Mouse (Mus musculus) stomach, postnatal 0 days (tissue): Measurements from ENCODE around the gene Rpl32.

Experiments used
- CTCF ChIP-seq: IDR thresholded peaks from 2 replicates; pipeline ENCODE4 v1.5.1; 2016; ENCODE audit warnings: antibody characterized with exemption, low read depth, mild to moderate bottlenecking, moderate library complexity
- EP300 ChIP-seq: optimal IDR thresholded peaks from 2 replicates; pipeline ENCODE3; 2016; ENCODE audit warnings: antibody characterized with exemption

DNA sequence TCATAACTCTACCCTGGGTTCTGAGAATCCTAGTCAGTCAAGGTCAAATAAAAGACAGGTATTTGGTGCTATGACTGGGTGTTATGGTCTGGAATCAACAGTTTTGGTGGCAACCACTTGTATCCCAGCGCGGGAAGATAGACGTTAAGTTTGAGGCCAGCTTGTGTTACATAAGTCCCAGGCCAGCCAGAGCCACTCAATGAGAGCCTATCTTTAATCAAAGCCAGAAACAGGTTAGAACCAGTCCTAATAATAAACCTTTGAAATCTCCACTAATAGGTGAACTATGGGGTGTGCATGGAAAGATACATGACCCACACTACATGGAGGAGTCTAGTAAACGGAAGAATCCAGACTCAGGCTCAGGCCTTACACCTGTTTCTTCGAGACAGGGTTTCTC lies 30.2 kb upstream of the Rpl32 start:
- TF ChIP-seq EP300 (no peak), CTCF (no peak)
